Mouse (Mus musculus) lung, adult 2 months (tissue): ENCODE measurements around the gene Spaar.

Experiments used
- CTCF ChIP-seq: fragments of 200-500 bp; IDR thresholded peaks from 2 replicates; pipeline ENCODE4 v1.5.1; 2011; ENCODE audit warnings: mild to moderate bottlenecking, low read length, control low read depth; ENCODE audit not compliant: insufficient read depth
- POLR2A ChIP-seq: fragments of 200-500 bp; IDR thresholded peaks from 2 replicates; pipeline ENCODE4 v1.6.1; 2011; ENCODE audit warnings: low read depth, mild to moderate bottlenecking, control low read depth, low read length, borderline replicate concordance; ENCODE audit errors: extremely low read depth

DNA sequence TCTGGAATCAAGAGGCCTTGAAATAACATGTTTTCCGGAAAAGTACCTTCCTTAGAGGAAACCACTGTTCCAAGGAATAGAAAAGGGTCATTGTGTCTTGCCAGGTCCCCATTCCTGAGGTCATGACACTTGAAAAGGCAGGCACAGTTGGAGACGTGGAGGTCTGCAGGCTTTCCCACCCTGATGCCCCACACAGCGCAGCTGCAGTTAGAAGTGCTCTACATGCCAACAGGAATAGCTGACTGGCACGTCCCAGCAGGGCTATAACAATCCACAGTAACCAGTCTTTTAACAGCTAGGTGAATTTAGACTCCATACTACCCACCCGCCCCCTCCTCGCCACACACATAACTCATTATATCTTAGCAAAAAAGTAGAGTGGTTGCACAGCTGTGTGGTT lies 7.3 kb downstream of the Spaar start:
- TF ChIP-seq CTCF (no peak), POLR2A (no peak)
